Mouse (Mus musculus) cerebellum, postnatal 14 days (tissue): ENCODE results near the gene Rfc2.

Source experiments
- DNase-seq, 2 experiments: peaks; one replicate each; pipeline ENCODE4 v3.0.0; 2021; ENCODE audit warnings: mixed read lengths in 2 of 2

Gene Rfc2

DNA sequence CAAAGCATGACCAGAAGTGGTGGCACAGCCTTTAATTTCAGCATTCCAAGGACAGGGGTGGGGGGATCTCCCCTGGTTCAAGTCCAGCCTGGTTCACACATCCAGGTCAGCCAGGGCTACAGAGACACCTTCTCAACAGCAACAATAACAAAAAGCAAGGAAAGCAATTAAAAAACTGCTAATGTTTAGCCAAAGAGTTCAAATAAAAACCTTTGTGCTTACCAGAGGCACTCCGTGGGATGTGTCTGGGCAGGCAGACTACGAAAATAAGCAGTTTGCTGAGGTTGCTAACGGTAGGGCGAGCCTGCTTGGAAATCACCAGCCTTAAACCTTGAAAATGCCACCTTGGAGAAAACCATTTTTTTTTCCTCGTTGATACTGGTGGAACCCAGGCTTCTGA is at the start of gene Rfc2:
TSS of gene Rfc2 (plus strand) at position 221 of the 400 bp plus-strand sequence.
- no peak for DNase-seq

- DNase-seq: peak; percentile 56 to 59
These were observed 49.6 kb upstream of the Rfc2 start for GRCm38 (mm10) chr5:134531585-134531984.

DNA sequence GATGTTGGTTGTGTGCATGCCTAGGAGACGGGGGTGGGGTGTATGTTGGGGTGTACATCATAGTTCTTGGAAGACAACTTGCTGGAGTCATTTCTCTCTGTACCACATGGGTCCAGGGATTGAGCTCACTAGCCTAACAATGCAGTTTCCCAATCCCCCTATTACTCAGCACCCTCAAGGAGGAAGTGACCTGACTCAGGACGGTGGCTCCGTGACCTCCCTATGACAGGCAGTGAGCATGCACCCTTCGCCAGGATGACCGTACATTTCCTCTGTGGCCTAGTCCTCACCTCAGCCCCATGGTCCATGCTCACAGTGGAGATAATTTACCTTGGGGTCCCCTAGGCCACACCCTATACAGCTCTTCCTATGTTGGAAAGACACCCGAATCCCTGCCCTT is 48.7 kb upstream of the Rfc2 start:
- no peak for DNase-seq

- no peak for DNase-seq
These were observed 45.1 kb upstream of the Rfc2 start for GRCm38 (mm10) chr5:134536036-134536435.

DNA sequence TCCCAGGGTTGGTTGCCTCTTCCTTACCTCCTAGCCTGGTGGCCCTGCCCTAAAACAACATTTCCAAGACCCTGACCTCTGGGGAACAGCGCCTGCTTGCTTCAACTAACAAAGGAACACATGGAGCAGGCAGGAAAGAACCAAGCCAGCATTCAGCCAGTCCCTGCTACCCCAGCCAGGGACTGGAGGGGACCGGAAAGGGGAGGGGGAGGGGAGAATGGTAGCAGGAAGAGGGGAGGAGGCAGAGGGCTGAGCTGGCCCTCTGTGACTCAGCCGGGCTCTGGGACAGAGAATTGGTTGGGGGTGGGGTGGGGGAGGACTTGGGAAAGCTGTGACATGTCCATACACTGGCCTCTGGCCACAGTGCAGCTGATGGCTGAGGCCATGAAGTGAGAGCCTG is 41.3 kb upstream of the Rfc2 start:
- DNase-seq: peak; percentile 45 to 55

GRCm38 (mm10) chr5:134540881-134541280 is 40.3 kb upstream of the Rfc2 start:
- peak in 1 of 2 experiments; percentile 34 for DNase-seq

- no peak for DNase-seq
These were observed 39.5 kb upstream of the Rfc2 start for GRCm38 (mm10) chr5:134541640-134542039.

DNA sequence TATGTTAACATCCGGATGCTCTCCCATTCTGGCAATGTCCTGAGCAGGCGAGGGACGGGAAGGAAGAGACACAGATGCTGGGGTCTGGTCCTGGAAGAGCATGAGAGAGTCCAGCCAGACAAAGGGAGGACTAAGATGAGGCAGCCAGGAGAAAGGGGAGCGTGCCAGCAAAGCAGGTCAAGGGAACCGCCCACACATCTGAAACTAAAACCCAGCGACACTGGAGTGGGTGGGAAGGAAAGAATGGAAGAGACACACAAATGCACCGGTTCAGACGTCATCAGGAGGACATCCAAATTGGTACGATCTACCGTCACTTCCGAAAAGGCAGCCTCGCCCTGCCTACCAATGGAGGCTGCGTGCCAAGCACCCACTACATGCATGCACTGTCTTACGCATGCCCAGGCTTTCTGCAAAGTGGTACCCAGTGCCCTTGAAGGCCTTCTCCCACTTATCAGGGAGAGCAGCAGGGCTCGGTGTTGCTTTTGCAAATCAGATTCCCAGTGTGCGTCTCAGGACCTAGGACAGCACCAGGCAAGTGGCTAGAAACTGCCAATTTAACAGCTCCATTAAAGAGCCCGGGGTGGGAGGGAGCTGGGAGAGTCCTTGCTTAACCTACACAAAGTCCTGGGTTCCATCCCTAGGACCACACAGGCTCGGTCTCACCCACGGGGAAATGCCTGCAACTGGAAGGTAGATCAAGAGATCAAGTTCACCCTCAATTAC is 36.5 kb upstream of the Rfc2 start:
- DNase-seq: peak; percentile 52 to 59

DNA sequence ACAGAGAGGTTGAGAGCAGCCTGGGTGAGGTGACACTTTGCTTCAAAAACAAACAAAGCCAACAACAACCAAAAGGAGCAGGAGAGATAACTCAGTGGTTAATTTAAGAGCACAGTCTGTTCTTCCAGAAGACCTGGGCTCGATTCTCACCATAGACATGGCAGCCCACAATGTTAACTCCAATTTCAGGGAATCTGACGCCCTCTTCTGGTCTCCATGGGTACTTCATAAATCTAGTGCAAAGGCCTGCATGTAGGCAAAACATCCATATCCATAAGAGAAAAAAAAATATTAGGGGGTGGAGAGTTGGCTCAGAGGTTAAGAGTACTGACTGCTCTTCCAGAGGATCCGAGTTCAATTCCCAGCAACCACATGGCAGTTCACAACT is 35.9 kb upstream of the Rfc2 start:
- peak in 1 of 2 experiments; percentile 57 for DNase-seq

DNA sequence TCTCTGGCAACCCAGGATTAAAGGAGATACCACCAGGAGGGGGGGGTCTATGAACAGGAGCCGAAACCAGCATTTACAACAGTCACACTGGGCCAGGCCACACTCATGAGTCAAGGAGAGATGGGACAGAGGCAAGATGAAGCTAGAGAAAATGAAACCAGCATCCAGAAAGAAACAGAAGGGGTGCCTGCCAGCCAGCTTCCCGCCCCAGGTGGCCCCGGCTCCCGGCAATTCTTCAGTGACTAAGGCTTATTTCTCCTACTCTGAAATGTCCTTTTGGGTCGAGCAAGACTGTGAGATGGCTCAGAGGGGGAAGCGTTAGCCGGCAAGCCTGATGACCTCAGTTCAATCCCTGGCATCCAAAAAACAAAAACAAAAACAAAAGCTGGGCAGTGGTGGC is 34.4 kb upstream of the Rfc2 start:
- no peak for DNase-seq

- no peak for DNase-seq
These were observed 32.9 kb upstream of the Rfc2 start for GRCm38 (mm10) chr5:134548306-134548705.

- DNase-seq: no peak
These were observed 31.5 kb upstream of the Rfc2 start for GRCm38 (mm10) chr5:134549640-134550168.

GRCm38 (mm10) chr5:134550836-134551232 is 30.3 kb upstream of the Rfc2 start:
- DNase-seq: peak in 1 of 2 experiments; percentile 36

- DNase-seq: peak; percentile 68 to 76
These were observed 29.7 kb upstream of the Rfc2 start for GRCm38 (mm10) chr5:134551233-134552109.

GRCm38 (mm10) chr5:134552110-134552972 is 28.8 kb upstream of the Rfc2 start, which contains the start of gene Clip2:
TSS of gene Clip2 (minus strand) at chr5:134552434.
- peak; percentile 100 for DNase-seq

- no peak for DNase-seq
These were observed 27.1 kb upstream of the Rfc2 start for GRCm38 (mm10) chr5:134553951-134554546.

DNA sequence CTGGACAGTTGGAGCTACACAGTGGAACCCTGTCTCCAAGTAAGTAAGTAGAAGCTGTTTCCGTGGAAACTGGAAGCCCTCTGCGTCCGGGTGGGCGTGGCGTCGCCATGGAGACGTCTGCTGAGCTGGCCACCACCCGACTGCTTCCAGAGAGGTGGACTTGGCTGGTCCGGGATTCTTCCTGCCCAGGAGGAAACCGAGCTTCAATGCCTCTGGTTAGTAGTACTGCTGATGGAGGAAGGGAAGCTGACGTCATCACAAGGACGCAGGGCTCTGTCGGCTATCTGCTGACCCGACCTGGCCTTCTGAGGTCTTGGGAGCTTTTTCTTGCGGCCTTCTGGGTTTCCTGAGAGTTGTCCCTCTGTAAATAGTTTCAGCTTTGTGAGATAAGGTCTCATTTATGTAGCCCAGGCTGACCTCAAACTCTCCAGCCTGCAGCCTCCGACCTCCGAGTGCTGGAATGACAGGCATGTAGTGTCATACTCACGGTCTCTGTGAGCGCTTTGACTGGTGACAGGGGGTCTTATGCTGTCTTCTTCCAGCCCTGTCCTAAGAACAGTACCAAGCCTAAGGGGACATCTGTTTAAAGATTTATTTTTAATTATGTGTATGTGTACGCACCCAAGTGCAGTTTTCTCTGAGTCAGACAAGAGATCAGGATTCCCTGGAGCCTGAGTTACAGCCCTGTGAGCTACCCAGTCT is 25.6 kb upstream of the Rfc2 start:
- peak; percentile 69 to 78 for DNase-seq

DNA sequence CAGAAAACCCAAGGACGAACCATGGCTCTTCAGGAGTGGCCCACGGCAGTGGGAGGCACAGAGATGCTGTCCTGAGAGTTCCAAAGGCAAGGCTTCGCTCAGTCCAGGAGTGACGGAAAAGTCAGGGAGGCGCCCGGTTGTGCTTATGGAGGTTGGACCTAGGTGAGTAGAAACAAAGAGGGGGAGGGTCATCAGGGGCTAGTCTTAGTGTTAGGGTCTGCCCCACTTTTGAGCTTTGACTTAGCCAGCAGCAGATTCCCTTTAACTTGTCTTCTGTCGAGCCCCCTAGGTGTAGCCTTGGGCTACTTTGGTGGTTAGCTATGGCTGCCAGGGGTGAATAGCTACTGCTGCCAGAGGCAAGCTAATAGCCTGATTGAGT is 21.1 kb upstream of the Rfc2 start, which contains the start of gene Syna:
TSS of gene Syna (minus strand) at position 101 of the 379 bp plus-strand sequence.
- DNase-seq: no peak

DNA sequence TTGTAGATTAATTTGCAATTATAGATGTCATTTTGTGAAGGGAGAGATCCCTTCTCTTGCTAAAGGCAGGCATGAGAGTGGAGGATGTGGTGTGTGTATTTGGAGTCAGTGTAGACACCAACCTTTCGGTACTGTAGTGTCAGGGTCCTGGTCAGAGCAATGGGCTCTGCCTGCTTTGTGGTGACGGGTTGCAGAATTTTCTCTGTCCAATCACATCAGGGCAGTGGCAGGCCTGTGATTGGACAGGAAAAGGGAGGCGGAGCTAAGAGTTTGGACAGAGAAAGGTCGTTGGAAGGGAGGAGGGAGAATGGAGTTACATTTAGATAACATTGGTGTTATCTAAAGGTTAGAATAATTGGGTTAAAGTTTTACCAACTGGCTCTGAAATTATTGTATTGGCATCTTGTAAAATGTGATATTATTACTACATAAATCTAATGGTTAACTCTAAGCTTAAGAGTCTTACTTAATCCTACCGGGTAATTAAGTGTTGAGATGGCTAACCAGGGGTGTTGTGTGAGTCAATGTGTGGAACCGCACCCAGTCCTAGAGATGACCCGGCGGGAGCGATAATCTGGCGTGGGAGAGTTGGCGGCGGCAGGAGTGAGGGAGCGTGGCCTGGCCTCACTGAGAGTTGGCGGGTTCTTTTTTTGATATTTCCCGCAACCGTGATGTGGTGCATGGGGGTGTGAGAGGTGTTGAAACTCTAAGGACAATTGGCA is 20.6 kb upstream of the Rfc2 start:
- DNase-seq: no peak

- DNase-seq: no peak
These were observed 16.9 kb upstream of the Rfc2 start for GRCm38 (mm10) chr5:134564272-134564671.

DNA sequence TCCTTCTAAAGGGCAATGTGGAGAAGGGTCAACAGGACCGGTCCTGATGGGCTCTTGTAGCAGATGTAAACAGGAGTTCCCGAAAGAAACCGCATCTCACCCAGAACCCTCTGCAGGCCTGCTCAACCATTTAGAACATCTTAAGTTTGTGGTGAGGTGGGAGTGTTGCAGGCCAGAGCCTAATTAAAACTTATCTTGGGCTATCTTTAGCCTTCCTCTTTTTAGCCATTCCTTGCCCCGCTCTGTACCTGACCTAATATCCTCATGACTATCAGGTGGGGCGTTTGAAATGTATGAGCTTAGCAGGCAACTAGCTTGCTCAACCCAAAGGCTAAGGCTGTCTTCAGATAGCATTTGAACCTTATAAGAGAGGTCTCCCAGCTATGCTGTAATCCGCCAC is 15.5 kb upstream of the Rfc2 start:
- DNase-seq: no peak
